Mouse (Mus musculus) forebrain, embryonic 11.5 days (tissue): ENCODE data around the gene Espnl. TPM values are rescaled to one million over a fixed set of nuclear protein-coding genes. Genes with fewer than 3 reads are reported as not detected.
A peak's percentile ranks its signal among the peaks of the same experiment; 100 is the strongest.

Experiments used
- ATAC-seq: fragments of 200-750 bp; cut with Nextera tagmentation; replicated peaks from 2 replicates; pipeline ENCODE4 v1.8.0; 2017; ENCODE audit warnings: moderate TSS enrichment; ENCODE audit not compliant: low FRiP score
- DNase-seq: peaks from one replicate; pipeline ENCODE4 v3.0.0-alpha.2; 2017; ENCODE audit warnings: low spot score
- H3K27ac ChIP-seq: fragments of 300-500 bp; sonication (generic); 2 replicates; pipeline ENCODE4 v1.5.1; 2014; ENCODE audit warnings: low read depth, low read length
- H3K27me3 ChIP-seq: fragments of 300-500 bp; sonication (generic); 2 replicates; pipeline ENCODE4 v1.6.1; 2014; ENCODE audit warnings: mild to moderate bottlenecking, low read length, mixed read lengths; ENCODE audit not compliant: control insufficient read depth, insufficient read depth
- H3K36me3 ChIP-seq: fragments of 300-500 bp; sonication (generic); 2 replicates; pipeline ENCODE4 v1.6.1; 2014; ENCODE audit warnings: mild to moderate bottlenecking, low read length, moderate library complexity, mixed read lengths; ENCODE audit not compliant: control insufficient read depth, insufficient read depth
- H3K4me1 ChIP-seq: fragments of 300-500 bp; sonication (generic); replicated peaks from 2 replicates; pipeline ENCODE4 v1.6.1; 2014; ENCODE audit warnings: low read length, mixed read lengths; ENCODE audit not compliant: control insufficient read depth, insufficient read depth
- H3K4me2 ChIP-seq: fragments of 300-500 bp; sonication (generic); 2 replicates; pipeline ENCODE4 v1.6.1; 2014; ENCODE audit warnings: low read depth, mild to moderate bottlenecking, low read length, moderate library complexity, mixed read lengths; ENCODE audit not compliant: severe bottlenecking
- H3K4me3 ChIP-seq: fragments of 300-500 bp; sonication (generic); 2 replicates; pipeline ENCODE4 v1.5.1; 2014; ENCODE audit warnings: low read depth, low read length
- H3K9ac ChIP-seq: fragments of 300-500 bp; sonication (generic); 2 replicates; pipeline ENCODE4 v1.6.1; 2014; ENCODE audit warnings: low read length
- H3K9me3 ChIP-seq: fragments of 300-500 bp; sonication (generic); 2 replicates; pipeline ENCODE4 v1.6.1; 2016; ENCODE audit warnings: low read length, mixed read lengths; ENCODE audit not compliant: control insufficient read depth
- WGBS: fragments of 180-500 bp; shearing (Covaris S2); extraction: QIAGEN DNeasy Blood & Tissue Kit; methylation state at CpG from one replicate; pipeline ENCODE4 v1.1.7; 2014; 5-methylcytosine and 5-hydroxymethylcytosine counted together
- polyA plus RNA-seq: library from polyadenylated mRNA; unstranded; fragments of >200 nt; fragmentation: Nextera tagmentation; extraction: Ambion mirVana; gene quantifications from 2 replicates; pipeline ENCODE4 v1.2.1, GENCODE M21; 2014

Espnl gene
- polyA plus RNA-seq, 1 experiment from 2014 or later = 0.08 TPM

DNA sequence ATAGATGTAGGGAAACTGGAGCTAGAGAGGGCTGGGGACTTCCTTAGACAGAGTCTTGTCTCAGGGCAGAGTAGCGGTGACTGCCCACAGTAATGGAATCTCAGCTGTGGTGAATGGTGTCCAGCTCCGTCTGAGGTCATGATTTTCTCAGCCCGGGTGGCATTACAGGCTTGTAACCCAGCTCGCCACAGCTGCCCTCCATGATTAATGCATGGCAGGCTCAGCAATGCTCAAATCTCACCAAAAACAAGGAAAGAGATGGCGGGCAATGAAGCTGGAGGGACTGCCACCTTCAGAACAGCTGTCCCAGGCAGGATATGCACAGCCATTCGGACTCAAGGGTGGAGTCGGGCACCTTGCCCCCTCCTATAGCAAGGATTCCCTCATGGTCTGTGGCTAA, 15.5 kb downstream of the Espnl start:
- WGBS = 90% methylated on average over 7 of the region's 7 CpGs
- Histone ChIP-seq H3K4me3 (no peak overlapping the region), H3K4me1 (no peaks in the 10 kb centered on the region), H3K27ac (no peak overlapping the region), H3K27me3 (no peaks in the 10 kb centered on the region), H3K9me3 (no peaks in the 10 kb centered on the region), H3K9ac (no peak overlapping the region), H3K36me3 (no peaks in the 10 kb centered on the region), H3K4me2 (no peak overlapping the region)
- ATAC-seq (no peak), DNase-seq (no peak)

DNA sequence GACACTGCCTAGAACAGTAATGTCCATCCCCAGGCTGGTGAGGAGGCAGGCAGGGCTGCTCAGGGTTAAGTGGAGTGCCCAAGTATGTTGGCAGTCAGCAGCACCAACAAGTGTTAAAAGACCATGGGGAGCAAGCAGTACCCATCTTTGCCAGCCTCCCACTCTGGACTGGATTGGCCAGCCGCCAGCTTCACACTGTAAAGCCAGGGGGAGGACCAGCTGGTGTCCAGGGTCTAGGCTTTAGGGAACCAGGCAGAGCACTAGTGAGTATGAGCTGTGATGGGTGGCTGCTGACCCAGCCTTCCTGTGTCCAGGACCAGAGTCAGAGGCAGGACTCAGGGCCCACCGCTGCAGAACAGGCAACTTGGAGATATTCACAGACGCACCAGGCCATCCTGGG, 22.1 kb downstream of the Espnl start:
- H3K4me2 ChIP-seq = no peak overlapping the region
- H3K27ac ChIP-seq = no peak overlapping the region
- H3K9me3 ChIP-seq = no peaks in the 10 kb centered on the region
- no peaks in the 10 kb centered on the region for H3K36me3 ChIP-seq
- ATAC-seq (no peak), DNase-seq (no peak)
- H3K27me3 ChIP-seq = peaks cover 36% of the 10 kb centered on the region
- no peak overlapping the region for H3K4me3 ChIP-seq
- peaks cover 5% of the 10 kb centered on the region; the same call in 1 of the 2 replicates for H3K4me1 ChIP-seq
- H3K9ac ChIP-seq = no peak overlapping the region
- WGBS = 83% methylated on average over 3 of the region's 3 CpGs

DNA sequence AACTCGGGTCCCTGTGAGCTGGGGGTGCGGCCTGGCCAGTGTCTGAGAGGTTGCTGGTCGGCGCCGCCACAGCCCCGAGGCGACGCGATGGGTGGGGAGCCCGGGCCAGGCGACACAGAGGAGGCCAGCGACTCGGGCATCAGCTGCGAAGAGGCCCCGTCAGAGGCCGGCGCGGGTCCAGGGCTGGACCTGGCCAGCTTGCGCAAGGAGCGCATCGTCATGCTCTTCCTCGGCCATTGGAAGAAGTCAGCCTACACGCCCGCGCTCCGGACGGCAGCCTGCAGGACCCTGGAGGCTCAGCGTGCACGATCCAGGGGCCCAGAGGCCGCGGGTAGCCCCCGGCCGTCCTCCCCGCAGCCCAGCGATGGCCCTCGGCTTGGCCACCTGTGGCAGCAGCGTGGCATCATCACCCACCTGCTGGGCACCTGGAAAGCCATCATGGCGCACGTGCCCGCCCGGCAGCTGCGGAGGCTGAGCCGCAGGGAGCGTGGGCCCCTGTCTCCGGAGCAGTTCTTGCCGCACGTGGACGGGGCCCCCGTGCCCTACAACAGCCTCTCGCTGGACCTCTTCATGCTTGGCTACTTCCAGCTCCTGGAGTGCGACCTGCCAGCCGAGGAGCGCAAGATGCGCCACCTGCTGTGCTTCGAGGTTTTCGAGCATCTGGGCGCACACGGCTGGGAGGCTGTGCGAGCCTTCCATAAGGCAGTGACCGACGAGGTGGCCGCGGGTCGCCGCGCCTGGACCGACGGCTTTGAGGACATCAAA, 23.2 kb downstream of the Espnl start:
- no peak overlapping the region for H3K27ac ChIP-seq
- peaks cover 36% of the 10 kb centered on the region for H3K27me3 ChIP-seq

DNA sequence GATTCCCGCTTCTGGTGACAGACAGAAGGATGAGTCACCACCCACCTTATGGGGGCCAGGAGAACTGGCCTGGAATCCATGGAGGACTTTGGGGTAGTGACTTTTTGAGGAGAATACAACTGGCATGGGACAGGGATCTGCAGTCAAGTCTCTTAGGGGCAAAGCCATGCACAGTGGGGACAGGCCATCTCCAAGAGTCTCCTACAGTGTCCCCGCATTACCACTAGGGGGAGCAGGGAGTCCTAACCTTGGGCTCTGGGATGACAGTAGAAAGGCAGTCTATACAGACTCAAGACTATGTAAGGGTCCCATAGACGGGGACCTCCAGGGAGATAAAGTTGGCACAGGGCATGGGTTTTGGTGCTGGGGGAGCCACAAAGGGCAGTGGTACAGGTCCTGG, 25.0 kb downstream of the Espnl start:
- no peak overlapping the region for H3K4me3 ChIP-seq
- no peaks in the 10 kb centered on the region for H3K36me3 ChIP-seq
- no peak overlapping the region for H3K9ac ChIP-seq
- 30% methylated on average over 3 of the region's 3 CpGs for WGBS
- DNase-seq (peak; percentile 80), ATAC-seq (peak; percentile 73)
- no peak overlapping the region for H3K4me2 ChIP-seq
- no peak overlapping the region for H3K27ac ChIP-seq
- peaks cover 5% of the 10 kb centered on the region; the same call in 1 of the 2 replicates for H3K4me1 ChIP-seq
- H3K9me3 ChIP-seq = no peaks in the 10 kb centered on the region
- peaks cover 36% of the 10 kb centered on the region for H3K27me3 ChIP-seq

More for the DNA sequence above, 23.2 kb downstream of the Espnl start:
- DNase-seq (peak; percentile 57), ATAC-seq (no peak)
- Histone ChIP-seq H3K9ac (no peak overlapping the region), H3K4me1 (peaks cover 5% of the 10 kb centered on the region; the same call in 1 of the 2 replicates), H3K36me3 (no peaks in the 10 kb centered on the region), H3K4me2 (peak overlapping the region; percentile 46), H3K9me3 (no peaks in the 10 kb centered on the region), H3K4me3 (peak overlapping the region; percentile 25)
- 3% methylated on average over 68 of the region's 68 CpGs for WGBS

DNA sequence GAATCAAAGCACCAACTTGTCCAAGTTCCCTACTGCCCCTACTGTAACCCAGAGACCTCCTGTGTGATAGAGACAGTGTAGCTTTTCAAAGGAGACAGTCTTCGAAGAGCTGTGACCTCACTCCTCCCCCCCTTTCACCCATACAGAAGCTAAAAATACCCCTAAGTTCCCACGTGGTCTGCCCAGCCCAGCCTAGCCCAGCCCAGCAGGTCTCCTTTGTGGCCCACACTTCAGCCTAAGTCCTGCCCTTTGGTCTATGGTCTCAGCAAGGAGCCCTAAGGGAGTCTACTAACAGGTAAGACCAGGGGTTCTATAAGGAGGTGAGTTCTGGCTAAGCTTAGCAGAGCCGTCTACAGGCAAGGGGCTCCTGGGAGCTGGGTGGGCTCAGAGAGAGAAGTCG, 29.0 kb downstream of the Espnl start, which contains the start of gene Klhl30:
Gene Klhl30, plus strand, starts transcription at position 176 of the 400 bp plus-strand sequence.
- H3K4me2 ChIP-seq = no peak within 1 kb of the TSS
- 58% methylated on average over 4 of the region's 4 CpGs for WGBS

DNA sequence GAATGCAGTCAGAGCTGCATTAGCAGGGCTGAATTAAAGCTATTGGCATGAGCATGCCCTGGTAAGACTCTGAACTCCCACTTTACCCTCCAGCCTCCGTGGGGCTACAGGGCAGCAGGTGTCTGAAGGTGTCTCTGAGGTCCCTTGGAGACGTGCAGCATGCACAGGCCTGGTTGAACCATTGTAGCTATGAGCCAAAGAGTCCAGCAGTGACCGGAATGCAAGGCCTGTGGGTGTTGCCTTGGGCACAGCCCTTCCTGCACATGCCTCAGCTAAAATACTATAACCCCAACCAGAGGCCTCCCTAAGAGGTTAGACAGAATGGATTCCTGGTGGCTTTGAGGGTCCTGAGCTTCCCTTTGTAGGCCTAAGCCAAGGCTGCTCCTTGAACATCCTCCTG, 29.4 kb downstream of the Espnl start:
- WGBS = 84% methylated on average over 3 of the region's 3 CpGs
- DNase-seq = no peak
- ATAC-seq = no peak

More for the DNA sequence above, 29.0 kb downstream of the Espnl start, which contains the start of gene Klhl30:
- Histone ChIP-seq H3K36me3 (no peaks in the 10 kb centered on the region), H3K4me3 (no peak within 1 kb of the TSS), H3K27me3 (peaks cover 10% of the 10 kb centered on the region), H3K9ac (no peak within 1 kb of the TSS), H3K9me3 (no peaks in the 10 kb centered on the region), H3K27ac (no peak within 1 kb of the TSS), H3K4me1 (no peaks in the 10 kb centered on the region)
- DNase-seq (no peak), ATAC-seq (no peak)

DNA sequence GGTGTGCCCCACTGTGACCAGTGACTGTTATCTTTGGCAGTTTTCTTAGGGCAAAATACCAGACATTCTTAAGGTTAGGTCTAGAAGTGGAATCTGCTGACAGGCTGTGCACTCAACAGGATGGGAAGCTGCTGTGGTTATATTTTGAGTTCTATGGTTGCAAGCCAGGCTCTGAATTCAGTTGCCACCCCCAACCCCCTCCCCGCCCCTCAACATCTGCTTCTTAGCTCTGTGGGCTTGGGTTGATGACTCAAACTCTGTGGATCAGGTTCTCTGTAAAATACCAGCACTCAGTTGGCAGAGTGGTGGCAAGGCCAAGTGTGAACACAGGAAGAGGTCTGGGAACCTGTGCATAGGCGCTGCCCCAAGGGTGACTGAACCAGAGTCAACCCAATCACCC, 30.4 kb downstream of the Espnl start:
- DNase-seq = no peak
- Histone ChIP-seq H3K27me3 (no peaks in the 10 kb centered on the region), H3K36me3 (no peaks in the 10 kb centered on the region), H3K9ac (no peak overlapping the region), H3K9me3 (no peaks in the 10 kb centered on the region), H3K4me2 (no peak overlapping the region), H3K27ac (no peak overlapping the region), H3K4me3 (no peak overlapping the region), H3K4me1 (no peaks in the 10 kb centered on the region)
- no peak for ATAC-seq
- WGBS = 84% methylated on average over 2 of the region's 2 CpGs

More for the DNA sequence above, 29.4 kb downstream of the Espnl start:
- Histone ChIP-seq H3K27me3 (peaks cover 6% of the 10 kb centered on the region), H3K9me3 (no peaks in the 10 kb centered on the region), H3K36me3 (no peaks in the 10 kb centered on the region), H3K4me2 (no peak overlapping the region), H3K27ac (no peak overlapping the region), H3K9ac (no peak overlapping the region), H3K4me1 (no peaks in the 10 kb centered on the region), H3K4me3 (no peak overlapping the region)

DNA sequence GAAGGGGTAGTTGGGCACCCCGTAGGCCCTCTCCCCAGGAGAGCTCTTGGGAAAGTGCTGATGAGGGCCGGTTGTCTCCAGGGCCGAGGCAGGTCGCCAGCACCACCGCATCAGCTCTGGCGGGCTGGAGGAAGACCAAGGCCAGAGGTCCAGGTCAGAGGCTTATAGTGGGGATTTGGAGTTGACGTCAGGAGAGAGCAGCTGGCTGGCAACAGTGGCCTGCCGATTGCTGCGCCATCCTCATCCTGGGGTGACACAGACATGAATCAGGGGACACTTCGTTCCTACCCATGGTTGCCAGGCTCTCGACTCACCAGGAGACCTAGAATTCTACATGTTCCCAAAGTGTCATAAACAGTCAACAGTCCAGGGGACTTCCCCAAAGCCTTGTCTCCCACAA, 34.2 kb downstream of the Espnl start:
- no peak overlapping the region for H3K9ac ChIP-seq
- H3K4me1 ChIP-seq = no peaks in the 10 kb centered on the region
- ATAC-seq = no peak
- no peak overlapping the region for H3K4me2 ChIP-seq
- no peaks in the 10 kb centered on the region for H3K9me3 ChIP-seq
- WGBS = 88% methylated on average over 11 of the region's 11 CpGs
- H3K27me3 ChIP-seq = no peaks in the 10 kb centered on the region
- no peak for DNase-seq
- H3K4me3 ChIP-seq = no peak overlapping the region
- H3K27ac ChIP-seq = no peak overlapping the region
- H3K36me3 ChIP-seq = no peaks in the 10 kb centered on the region

DNA sequence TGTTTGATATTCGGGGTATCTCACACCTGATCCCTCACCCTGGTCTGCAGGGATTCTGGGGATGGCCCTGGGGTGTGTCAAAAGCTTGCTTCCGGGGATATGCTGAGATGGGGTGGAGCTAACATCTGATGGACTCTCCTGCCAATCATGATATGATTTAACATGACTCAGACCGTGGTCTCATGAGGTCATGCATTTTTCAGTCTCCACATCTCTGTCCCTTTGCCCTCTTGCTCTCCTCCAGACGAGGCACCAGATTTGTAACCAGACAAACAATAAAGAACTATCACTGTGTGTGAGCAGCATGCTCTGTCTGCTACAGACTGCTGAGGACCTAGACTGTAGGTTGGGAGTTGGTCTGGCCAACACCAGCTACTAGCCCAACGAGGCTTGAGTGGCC, 40.2 kb downstream of the Espnl start:
- WGBS = 80% methylated on average over 5 of the region's 5 CpGs
- H3K27me3 ChIP-seq = peaks cover 9% of the 10 kb centered on the region
- no peak overlapping the region for H3K4me3 ChIP-seq

More for the DNA sequence above, 40.2 kb downstream of the Espnl start:
- no peak overlapping the region for H3K27ac ChIP-seq
- ATAC-seq = no peak
- H3K4me1 ChIP-seq = peaks cover 3% of the 10 kb centered on the region; the same call in 1 of the 2 replicates
- H3K9me3 ChIP-seq = no peaks in the 10 kb centered on the region; the same call in 1 of the 2 replicates
- H3K9ac ChIP-seq = no peak overlapping the region
- DNase-seq = no peak
- no peaks in the 10 kb centered on the region for H3K36me3 ChIP-seq
- no peak overlapping the region for H3K4me2 ChIP-seq
